Mouse (Mus musculus): ENCODE measurements at regions not wholly inside any gene's neighbourhood (a gene's known extent, or its start where the extent isn't known, plus 50 kb on each side); places are given as distances from the start of the nearest gene placed in this dataset.

DNA sequence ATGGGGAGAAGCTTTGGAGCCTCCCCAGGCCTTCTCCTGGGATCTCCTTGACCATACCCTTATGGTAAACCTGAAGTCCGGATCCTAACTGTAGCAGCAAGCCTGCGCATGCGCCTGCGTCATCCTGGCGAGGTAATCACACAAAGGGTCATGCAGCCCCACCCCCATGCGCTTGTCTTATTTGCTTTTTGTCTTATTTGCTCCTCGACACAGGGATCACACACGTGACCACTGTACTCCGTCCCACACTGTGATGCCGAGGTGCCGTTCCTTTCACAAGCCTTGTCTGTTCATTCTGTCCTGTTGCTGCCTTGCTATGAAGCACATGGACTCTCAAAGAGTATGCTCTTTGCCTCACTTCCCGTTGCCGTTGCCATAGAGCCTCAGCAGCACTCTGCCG, 120.9 kb downstream of the Ddx11 start:
- TF ChIP-seq CTCF (conservative IDR thresholded peaks at IDR 0.05; ENCODE audit: insufficient read depth, insufficient read length, low read depth, low read length) (no peak), POLR2A (IDR thresholded peaks at IDR 0.05; ENCODE audit: low read depth, low read length) (no peak)
